Mouse (Mus musculus) CD4-positive, CD25-positive, alpha-beta regulatory T cell, adult 4 months (primary cell): ENCODE measurements around the gene Slc26a1. TPM values are rescaled to one million over a fixed set of nuclear protein-coding genes. Genes with fewer than 3 reads are reported as not detected.

Experiments used
- ATAC-seq: one replicate; pipeline ENCODE4 v1.8.0; 2017
- polyA plus RNA-seq, 2 experiments: library from polyadenylated mRNA; unstranded; fragments of 100-300 nt; shearing (Covaris generic); gene quantifications; one replicate each; pipeline ENCODE4 v1.2.1; 2017

Gene Slc26a1
- polyA plus RNA-seq = under 1 TPM; 0.16 to 0.20 TPM

DNA sequence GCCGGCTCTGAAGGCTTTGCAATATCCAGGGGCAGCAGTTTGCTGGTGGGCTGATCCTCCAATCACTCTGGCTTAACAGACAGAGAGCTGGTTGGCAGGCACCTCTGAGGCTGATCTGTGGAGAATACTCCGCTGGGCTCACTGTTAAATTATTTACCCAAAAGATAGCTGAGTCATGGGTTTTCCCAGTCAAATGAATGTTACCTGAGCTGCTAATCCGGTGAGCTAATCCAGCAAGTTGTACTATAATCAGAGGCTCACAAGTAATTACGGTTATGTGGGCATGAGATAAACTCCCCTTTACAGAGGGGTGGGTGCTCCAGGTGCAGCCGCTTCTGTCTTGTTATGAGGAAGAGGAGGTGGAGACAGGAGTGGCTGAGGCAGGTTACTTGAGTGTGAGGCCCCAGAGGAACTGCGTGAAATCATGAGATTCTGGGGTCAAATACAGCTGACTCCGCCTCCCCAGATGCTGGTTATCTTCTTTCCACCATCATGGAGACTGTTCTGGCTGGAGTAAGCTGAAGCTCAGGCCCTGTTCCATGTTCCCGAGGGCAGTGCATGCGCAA is at the start of gene Slc26a1:
TSS of gene Slc26a1 (minus strand) at position 319 of the 566 bp plus-strand sequence.
- no peak for ATAC-seq

DNA sequence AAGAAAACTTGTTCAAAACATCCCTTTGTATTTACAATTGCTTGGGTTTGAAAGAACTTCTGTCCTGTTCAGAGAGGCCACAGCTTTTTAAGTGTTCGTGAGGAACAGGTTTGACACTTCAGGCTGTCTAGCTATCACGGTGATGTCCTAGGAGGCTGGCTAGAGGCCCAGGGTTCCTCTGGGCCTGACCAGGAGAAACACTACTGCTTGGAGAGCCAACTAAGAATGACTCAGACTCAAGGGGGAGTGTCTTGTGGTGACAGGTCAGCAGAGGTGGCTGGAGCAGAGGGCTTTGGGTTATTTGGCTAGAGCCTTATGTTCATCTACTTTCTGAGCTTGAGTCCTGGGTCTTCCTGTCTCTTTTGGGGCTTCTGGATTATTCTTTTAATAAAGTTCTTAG is 48.6 kb upstream of the Slc26a1 start:
- no peak for ATAC-seq

DNA sequence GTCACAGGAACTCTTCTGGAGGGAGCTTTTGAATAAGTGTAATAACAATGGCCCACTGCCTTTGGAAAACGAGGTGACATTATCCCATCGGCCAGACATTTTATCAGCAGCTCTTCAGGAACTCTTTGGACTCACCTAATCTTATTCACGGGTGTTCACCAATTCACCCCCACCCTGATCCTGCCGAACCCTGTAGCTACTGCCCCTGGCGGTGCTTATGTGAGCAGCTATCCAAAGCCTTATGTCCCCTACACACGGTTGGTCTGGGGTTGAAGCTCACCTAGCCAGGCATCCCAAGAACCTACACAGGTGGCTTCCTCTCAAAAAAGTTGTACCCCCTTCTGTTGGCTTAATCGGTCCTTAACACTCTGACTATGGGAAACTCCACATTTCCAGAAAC is 44.4 kb upstream of the Slc26a1 start:
- ATAC-seq = no peak

DNA sequence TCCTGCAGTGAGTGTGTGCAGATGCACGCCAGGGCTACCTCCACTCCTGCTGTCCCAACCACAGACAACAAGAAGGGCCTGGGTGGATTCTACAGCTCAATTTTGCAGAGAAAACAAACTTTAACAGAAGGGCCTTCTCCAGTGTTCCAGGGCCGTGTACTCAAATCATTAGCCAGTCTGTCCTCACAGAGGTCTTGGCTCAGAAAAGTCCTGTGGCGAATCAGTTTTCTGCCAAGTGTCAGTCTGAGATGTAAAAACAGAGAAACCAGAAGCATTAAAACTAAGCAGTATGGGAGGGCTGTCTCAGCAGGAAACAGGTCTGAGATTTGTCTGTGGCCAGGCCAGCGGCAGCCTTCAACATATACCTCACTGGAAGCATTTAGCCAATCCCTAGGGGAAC is 42.7 kb upstream of the Slc26a1 start:
- no peak for ATAC-seq

DNA sequence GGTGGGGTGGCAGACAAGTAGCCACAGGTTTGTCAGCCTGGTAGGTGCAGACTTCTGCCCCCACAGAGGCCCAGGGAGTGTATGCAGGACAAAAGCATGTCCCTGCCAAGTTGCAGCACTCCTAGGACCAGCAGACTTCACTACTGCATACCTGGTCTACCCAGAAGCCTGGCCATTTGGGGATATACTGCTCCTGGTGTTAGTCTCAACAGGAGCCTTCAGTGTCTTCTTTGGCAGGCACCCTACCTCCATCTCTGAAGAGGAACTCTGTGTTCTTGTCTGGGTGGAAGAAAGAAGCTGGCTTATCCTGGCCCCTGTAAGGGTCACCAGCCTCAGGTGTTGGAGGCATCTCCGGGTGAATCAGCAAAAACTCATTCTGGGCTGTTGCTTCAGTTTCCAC is 40.6 kb upstream of the Slc26a1 start:
- no peak for ATAC-seq

DNA sequence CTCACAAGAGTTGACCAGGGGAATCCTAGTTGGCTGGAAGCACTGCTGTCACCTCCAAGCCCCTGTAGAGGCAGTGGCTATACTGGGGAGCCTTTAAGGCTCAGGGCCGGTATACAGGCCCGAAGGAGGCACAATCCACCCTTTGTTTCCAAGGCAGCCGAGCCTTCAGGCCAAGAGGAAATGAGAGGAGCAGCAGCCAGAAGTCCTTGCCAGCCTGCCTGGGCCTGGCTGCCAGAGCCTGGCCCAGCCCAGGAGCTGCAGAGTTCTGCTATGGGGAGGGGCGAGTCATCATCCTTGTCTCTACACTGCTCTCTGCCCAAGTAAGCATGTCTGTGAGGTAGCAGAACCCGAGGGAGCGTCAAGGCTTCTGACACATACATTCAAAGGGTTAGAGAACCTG is 38.8 kb upstream of the Slc26a1 start:
- ATAC-seq = no peak

DNA sequence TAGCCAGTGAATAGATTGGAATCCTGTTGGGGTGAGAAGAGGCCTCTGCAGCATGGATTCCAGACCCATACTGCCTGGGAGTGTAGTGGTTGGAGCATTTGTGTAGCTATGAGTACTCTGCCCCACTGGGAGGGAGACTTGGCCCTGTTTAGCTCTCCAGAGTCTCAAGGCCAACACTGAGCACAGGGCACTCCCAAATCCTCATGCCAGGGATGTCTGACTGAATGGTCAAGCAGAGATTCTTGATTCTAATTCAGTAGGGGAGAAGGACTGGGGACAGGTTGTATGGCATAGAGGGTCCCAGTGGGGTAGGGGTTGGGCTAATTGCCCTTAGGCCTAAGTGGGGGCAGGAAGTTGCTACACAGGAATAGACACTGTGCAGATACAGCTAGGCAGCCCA is 38.3 kb upstream of the Slc26a1 start:
- no peak for ATAC-seq

DNA sequence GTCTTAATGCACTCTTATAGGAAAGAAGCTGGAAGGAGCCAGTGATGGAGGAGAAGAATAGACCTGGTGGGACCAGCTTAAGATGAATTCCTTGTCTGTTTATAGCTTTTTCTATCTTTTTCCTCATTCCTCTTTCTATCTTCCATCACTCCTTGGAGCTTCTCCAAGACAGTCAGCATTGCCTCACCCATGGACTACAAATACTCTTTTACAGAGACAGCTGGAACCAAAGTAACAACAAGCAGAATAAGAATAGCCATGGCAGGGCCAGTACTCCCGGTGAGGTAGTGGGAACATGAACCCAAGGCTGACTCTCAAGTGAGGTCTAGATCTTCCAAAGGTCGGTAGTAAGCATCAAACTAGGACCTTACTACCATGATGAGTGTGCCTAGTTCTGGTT is 37.7 kb upstream of the Slc26a1 start:
- no peak for ATAC-seq

DNA sequence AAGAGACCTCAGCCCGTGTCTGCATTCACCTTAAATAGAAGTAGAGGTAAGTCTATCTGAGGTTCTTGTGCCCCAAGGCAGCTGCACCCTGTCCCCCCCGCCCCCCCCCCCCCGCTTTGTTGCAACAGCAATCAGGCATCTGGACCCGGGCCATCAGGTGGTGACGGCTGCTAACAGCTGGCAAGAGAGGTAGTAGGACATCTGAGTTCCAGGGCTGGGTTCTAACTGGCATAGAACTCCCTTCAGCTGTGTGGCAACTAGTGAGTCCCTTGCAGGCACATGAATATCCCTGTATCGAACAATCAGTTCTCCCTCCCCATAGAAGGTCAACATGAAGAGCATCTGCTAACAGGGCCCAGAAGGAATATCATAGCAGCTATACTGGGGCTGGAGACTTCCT is 36.6 kb upstream of the Slc26a1 start:
- no peak for ATAC-seq

DNA sequence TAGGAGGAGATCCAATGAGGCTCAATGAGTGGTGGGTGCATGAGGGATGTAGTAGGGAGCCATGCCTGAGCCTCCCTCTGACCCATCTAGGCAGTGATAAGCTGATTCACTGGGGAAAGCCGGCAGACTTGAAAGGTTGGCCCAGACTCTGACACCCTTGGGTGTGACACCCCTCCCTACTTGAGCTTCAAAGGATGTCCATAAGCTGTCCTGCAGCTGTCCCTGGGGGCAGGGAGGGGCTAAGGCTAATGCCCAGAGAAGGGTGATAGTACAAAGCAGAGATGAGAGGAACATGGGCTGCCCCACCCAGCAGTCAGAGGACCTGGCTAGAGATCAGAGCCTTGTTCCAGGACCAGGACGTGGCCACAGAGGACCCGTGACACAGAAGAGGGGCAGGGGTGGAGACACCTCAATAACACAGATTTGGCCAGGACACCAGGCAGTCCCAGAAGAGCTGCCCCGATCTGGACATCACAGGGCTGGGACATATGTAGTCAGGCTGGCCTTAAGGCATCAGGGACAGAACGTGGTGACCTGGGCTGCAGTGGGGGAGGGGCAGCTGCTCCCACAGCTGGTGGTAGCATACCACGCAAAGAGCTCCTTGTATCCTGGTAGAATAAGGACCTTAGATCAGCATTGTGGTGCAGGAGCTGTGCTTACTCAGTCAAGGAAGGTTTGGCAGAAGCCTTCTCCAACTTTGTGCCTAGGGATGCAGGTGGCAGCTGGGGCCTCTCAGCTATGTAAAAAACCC is 33.8 kb upstream of the Slc26a1 start:
- no peak for ATAC-seq

DNA sequence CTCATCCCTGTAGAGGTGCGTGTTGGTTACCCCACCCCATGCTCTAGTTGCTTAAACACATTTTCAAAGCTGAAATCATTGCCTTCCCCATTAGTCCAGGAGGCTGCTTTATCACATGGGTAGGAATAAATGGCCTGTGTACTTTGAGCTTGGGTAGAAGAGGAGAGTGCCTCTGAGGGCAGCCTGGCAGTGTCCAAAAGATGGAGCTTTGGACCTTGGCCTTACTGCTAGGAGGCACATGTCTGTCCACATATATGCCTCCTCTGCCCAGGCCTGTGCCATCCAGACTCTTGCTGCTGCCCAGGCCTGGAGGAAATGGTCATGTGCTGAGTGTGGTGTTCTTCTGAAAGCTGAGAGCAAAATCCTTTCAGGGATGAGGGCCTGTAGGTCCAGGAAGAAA is 33.0 kb upstream of the Slc26a1 start:
- no peak for ATAC-seq

DNA sequence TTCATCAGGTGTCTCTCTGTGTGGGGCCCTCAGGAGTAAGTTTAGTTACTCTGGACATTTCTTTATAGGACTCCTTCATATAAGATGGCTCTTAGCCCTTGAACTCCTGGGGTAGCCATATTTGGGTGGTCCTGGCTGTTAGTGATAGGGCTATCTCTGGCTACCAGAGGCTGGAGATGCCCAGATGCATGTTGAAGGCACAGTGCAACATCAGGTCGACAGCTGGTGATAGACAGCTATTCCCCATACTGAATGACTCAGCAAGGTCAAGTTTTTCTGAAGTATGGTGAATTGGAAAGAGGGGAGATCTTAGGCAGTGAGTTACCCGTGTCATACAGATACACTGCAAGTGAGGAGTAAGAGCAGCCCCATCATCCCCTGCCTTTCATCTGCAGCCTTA is 32.4 kb upstream of the Slc26a1 start:
- ATAC-seq = no peak

DNA sequence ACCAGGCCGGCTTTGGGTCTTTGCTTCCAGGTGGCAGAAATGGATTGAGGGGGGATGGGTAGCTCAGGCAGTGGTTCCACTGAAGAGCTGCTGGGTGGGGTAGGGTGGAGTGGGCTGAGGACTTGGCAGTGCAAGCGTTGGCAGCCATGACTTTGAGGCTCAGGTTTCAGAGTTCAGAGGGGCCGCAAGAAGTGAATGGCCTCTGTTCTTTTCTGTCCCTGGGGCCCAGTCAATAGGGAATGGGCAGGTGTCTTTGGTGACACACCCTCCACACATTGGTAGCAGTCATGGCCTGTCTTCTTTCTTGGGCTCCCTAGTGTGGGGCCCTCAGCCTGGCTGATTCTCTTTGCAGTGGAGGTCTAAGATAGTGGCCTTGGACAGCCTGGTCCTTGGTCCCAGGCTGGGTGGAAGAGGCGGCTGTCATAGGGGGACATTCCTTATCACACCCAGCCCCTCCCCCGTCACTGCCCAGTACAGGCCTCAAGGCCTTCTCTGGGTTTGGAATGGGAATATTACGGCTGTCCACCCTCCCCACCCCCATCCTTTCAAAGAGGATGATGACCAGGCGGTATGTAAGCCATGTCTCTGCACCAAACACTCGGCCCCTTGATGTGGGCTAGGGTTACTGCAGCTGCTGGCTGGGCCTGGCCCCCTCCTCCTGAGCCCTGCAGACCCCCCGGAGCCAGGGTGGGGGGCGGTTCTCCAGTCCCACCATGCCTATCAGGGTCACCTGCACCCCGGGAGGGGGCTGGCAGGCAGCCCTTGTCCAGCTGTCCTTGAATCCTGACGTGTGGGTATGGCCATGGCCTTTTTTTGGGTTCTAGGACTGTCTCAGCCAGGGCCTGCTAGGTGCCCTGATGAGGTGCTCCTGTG is 28.6 kb upstream of the Slc26a1 start:
- no peak for ATAC-seq

DNA sequence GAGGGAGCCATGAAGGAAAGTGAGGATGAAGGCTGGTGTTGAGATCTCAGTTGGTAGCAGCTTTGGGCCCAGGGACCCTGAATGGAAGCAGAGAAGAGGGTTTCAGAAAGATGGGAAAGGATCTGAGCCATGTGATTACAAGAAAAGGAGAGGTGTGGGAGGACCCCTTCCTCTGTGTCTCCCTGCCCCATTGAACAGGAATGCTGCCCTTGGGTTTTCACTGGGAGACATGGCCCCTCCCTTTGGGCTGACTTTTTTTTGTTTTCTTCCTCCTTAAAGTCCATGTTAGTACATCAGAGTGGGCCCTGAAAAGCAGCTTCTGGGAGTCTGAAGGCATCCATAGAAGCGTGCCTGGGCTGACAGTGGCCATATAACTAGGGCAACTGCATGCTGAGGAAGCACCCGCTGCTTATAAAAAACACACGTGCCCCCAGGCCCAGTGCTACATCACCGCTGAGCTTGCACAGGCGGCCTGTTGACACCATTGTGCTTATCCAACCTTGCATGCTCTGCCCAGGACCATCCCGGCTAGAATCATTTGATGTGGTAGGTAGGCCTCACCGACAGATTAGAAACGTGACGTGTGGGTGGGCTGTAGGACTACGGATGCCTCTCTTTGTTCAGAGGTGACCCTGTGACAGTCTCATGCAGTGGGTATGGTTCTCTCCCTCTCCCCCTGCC is 26.1 kb upstream of the Slc26a1 start:
- no peak for ATAC-seq

DNA sequence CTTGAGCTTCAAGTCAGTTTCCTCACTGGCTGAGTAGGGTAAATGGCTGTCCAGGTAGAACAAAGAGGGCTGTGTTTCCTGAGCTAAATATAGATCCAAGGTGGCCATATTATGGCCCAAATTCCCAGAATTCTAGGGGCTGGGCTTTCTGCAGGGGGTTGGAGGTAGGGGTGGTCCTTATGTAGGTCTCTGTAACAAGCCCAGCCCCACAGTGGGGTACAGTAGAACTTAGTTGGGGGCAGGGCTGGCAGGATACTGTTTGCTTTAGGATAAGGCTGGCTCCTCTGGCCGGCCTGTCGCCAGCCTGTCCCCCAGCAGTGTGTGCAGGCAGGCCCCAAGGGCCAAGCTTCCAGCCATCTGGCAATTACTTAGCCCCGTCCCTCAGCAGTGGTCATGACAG is 25.0 kb upstream of the Slc26a1 start:
- ATAC-seq = no peak

DNA sequence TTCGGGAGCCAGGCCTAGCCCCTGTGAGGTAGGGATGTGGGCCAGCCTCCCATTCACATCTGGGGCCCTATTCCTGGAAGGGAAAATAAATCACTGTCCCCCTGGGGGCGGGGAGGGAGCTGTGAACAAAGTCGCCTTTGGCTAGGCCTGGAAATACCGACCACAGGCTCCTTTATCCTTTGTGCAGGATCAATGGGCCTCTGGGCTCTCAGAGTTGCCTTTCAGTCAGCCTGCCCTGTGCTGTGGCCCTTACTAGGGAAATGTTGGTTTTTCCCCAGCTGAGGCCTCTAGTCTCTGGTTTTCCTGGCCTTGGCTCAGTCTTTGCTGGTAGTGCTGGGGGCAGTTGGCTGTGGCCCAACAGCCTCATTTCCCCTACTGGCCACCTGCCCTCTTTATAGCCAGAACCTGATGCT is 22.0 kb upstream of the Slc26a1 start:
- no peak for ATAC-seq

DNA sequence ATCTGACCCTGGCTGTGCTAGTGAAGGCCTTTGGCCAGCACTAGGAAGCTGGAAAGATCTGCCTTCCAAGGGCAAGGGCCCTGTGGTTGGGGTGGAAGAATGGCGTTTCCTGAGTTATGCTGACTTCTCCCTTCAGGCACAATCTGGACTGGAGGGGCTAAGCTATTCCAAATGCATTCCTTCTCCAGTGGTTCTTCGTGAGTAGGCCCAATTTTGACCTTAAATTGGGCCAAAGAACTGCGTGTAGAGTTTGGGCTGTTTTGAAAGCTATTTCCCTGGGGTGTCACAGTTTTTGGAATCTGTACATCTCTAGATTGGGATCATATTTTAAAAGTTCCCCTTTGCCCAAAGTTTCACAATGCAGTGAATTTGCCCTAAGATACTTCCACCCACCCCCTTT is 21.2 kb upstream of the Slc26a1 start:
- ATAC-seq = no peak

DNA sequence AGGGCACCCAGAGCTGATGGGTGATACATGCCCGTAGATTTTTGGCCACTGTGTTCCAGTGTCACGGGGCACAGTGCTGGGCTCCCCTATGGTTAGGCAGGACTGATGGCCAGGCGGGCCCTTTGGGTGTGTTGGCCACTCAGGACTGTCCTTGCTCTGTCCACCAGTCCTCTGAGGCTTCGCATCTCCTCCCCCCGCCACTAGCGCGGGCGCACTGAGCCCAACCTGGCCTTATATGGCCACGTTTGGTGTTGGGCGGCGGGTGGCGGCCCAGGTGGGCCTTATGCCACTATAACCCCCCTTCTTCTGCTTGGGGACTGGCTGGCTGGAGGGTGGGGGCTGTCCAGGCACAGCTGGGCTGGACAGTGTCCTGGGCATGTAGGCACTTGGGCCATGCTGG is 20.5 kb upstream of the Slc26a1 start:
- no peak for ATAC-seq

DNA sequence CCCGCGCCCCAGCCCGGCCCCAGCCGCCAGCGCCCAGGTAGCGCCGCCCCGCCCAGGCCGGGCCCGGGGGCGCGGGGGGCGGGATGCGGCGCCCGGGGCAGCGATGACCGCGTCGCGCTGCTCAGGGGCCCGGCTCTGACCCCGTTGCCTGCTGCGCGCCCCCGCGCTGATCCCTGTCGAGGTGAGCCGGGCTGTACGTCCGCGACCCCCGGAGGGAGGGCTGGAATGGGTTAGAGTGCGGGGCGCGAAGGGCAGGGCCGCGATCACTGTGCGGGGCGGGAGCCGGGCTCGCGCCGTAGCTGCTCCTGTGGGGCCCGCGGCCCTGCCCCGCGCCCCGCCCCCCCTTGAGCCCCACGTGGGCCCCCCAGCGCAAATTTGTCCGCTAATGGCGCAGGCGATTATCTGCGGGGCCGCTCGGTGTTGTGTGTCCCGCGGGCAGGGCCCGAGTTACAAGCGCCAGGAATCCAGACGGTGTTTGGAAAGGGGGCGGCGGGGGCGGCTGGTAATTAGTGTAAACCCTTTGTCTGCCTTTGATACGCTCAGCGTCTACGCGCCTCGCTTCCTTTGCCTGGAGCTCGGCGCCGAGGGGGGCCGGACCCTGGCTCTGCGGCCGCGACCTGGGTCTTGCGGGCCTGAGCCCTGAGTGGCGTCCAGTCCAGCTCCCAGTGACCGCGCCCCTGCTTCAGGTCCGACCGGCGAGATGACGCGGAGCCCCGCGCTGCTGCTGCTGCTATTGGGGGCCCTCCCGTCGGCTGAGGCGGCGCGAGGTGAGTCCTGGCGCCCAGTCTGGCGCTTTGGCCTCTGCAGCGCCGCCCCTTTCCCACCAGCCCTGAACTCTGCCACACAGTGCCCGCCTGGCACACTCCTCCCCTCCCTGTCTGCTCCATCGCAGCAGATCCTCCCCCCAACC is 19.2 kb upstream of the Slc26a1 start:
- no peak for ATAC-seq

DNA sequence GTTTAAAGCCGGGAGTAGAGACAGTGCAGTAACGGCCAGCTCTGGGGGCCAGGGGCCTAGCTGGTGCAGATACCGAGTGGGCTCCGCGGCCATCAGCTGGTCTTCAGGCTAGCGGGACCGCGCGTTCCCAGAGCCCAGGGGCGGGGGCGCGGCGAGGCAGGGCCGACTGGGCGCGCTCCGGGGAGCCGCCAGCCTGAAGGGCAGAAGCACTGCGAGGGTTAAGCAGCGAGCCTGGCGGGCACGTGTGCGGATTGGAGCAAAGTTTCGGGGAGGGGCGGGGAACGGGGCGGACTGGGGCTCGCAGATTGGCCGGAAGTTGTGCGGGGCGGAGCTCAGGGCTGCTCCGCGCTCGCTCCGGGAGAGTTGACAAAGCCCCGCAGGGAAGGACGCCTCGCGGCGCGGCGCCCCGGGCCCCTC is 18.5 kb upstream of the Slc26a1 start:
- ATAC-seq = peak; percentile 91

DNA sequence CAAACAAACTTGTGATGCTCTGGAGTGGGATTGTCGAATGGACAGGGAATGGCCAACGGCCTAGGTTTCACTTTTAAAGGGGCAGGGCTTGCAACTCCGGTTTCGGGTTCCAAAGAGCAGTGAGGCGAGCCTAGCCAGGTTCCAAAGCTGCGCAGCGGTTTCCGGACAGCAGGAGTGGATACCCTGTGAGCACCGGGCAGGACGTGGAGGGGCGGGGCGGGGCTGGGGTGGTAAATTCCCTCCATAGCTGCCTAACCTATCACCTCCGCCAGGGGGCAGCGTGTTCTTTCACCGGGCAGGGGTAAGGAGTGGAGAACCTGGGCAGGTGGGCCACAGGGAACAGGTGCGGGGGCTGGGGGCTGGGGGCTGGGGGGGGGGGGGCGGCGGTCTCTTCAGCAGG is 16.9 kb upstream of the Slc26a1 start, which contains the start of gene Fgfrl1:
TSS of gene Fgfrl1 (plus strand) at position 112 of the 400 bp plus-strand sequence.
- peak; percentile 56 for ATAC-seq

DNA sequence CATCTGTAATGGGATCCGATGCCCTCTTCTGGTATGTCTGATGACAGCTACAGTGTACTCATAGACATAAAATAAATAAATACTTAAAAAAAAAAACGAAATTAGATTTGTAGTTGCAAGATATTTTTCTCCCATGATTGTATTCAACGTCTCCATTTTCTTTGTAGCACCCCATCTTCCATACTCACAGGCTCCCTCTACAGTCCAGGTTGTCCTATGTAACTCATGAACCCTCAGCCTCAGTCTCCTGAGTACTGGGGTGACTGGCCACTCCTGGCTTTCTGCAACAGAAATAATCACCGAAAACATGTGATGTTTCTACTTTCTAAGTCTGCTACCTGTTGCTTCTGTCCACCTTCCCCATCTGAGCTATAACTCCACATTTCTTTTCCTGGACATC is 15.8 kb upstream of the Slc26a1 start:
- no peak for ATAC-seq
